Mouse (Mus musculus): ENCODE data around the gene Zfp750.

Gene Zfp750

GRCm38 (mm10) chr11:121536528-121536927 lies 17.4 kb upstream of the Zfp750 start:
- DNase-seq, result no peak

- DNase-seq, result no peak
Observed at GRCm38 (mm10) chr11:121529747-121530146, 10.6 kb upstream of the Zfp750 start.

- DNase-seq, result no peak
Observed at GRCm38 (mm10) chr11:121524191-121524590, 5.1 kb upstream of the Zfp750 start.

GRCm38 (mm10) chr11:121522156-121522762 lies 3.1 kb upstream of the Zfp750 start:
- DNase-seq, result no peak

- no peak for DNase-seq
Observed at GRCm38 (mm10) chr11:121520761-121521160, 1.6 kb upstream of the Zfp750 start.

- DNase-seq, result no peak
Observed at GRCm38 (mm10) chr11:121519703-121520102, 570 bp upstream of the Zfp750 start.

- DNase-seq, result peak; percentile 13 to 46
Observed at GRCm38 (mm10) chr11:121517687-121518465, 1.3 kb downstream of the Zfp750 start.

- peak; percentile 79 to 82 for DNase-seq
Observed at GRCm38 (mm10) chr11:121516906-121517305, 2.2 kb downstream of the Zfp750 start.

GRCm38 (mm10) chr11:121515996-121516395 lies 3.1 kb downstream of the Zfp750 start:
- no peak for DNase-seq

- peak in 1 of 2 experiments; percentile 17 for DNase-seq
Observed at GRCm38 (mm10) chr11:121512896-121513572, 6.1 kb downstream of the Zfp750 start.

GRCm38 (mm10) chr11:121510512-121511246 lies 8.5 kb downstream of the Zfp750 start:
- DNase-seq, result peak; percentile 71

GRCm38 (mm10) chr11:121508478-121508877 lies 10.7 kb downstream of the Zfp750 start:
- DNase-seq, result no peak

- no peak for DNase-seq
Observed at GRCm38 (mm10) chr11:121502000-121502860, 16.9 kb downstream of the Zfp750 start.

- DNase-seq, result no peak
Observed at GRCm38 (mm10) chr11:121501525-121501924, 17.6 kb downstream of the Zfp750 start.

- DNase-seq, result peak in 1 of 2 experiments; percentile 15
Observed at GRCm38 (mm10) chr11:121500595-121500994, 18.5 kb downstream of the Zfp750 start.

- no peak for DNase-seq
Observed at GRCm38 (mm10) chr11:121490651-121491050, 28.5 kb downstream of the Zfp750 start.

GRCm38 (mm10) chr11:121485882-121486281 lies 33.3 kb downstream of the Zfp750 start:
- no peak for DNase-seq

- peak in 1 of 2 experiments; percentile 28 for DNase-seq
Observed at GRCm38 (mm10) chr11:121481129-121481528, 38.0 kb downstream of the Zfp750 start.

GRCm38 (mm10) chr11:121479476-121480203 lies 39.5 kb downstream of the Zfp750 start:
- DNase-seq, result no peak

GRCm38 (mm10) chr11:121475699-121476415 lies 43.3 kb downstream of the Zfp750 start:
- peak; percentile 73 to 88 for DNase-seq

Data from kidney, postnatal 36 days (tissue).